Mouse (Mus musculus) leukemia stem cell, adult 10-12 weeks (primary cell): ENCODE data around the gene Gm10670. TPM values are rescaled to one million over a fixed set of nuclear protein-coding genes. Genes with fewer than 3 reads are reported as not detected.

Source experiments
- polyA plus RNA-seq: library from polyadenylated mRNA; stranded (reverse); fragments of >175 nt; gene quantifications from 2 replicates; pipeline ENCODE4 v1.2.3, GENCODE M21; 2012; ENCODE audit warnings: low replicate concordance

The Gm10670 gene
- polyA plus RNA-seq = not detected in 2 replicates

GRCm38 (mm10) chr7:20474825-20475224, at the start of gene Gm10670:
TSS of gene Gm10670 (minus strand) at chr7:20474925.

GRCm38 (mm10) chr7:20510434-20510833, 35.7 kb upstream of the Gm10670 start, which contains the start of gene Vmn1r103:
TSS of gene Vmn1r103 (minus strand) at chr7:20510534.

GRCm38 (mm10) chr7:20442493-20442892, 32.2 kb downstream of the Gm10670 start, which contains the start of gene Vmn1r101:
TSS of gene Vmn1r101 (minus strand) at chr7:20442593.

Other genes with a start within 250 kb of the Gm10670 start
- gene Gm4498, start 241.1 kb downstream of the Gm10670 start, polyA plus RNA-seq = not detected in 2 replicates
- gene Gm5890, start 212.1 kb downstream of the Gm10670 start, polyA plus RNA-seq = not detected in 2 replicates
- not detected in 2 replicates for gene Gm4133, start 140.9 kb downstream of the Gm10670 start, polyA plus RNA-seq
- not detected in 2 replicates for gene Gm5728, start 99.5 kb downstream of the Gm10670 start, polyA plus RNA-seq
- gene Vmn1r100, start 57.0 kb downstream of the Gm10670 start, polyA plus RNA-seq = not detected in 2 replicates
- not detected in 2 replicates for gene Vmn1r101, start 32.3 kb downstream of the Gm10670 start, polyA plus RNA-seq
- not detected in 2 replicates for gene Vmn1r103, start 35.6 kb upstream of the Gm10670 start, polyA plus RNA-seq
- not detected in 2 replicates for gene Vmn1r104, start 58.9 kb upstream of the Gm10670 start, polyA plus RNA-seq
- gene Gm5726, start 70.8 kb upstream of the Gm10670 start, polyA plus RNA-seq = not detected in 2 replicates
- gene Gm4141, start 101.3 kb upstream of the Gm10670 start, polyA plus RNA-seq = not detected in 2 replicates
- gene Gm4513, start 124.1 kb upstream of the Gm10670 start, polyA plus RNA-seq = not detected in 2 replicates
- gene Vmn1r107, start 194.0 kb upstream of the Gm10670 start, polyA plus RNA-seq = not detected in 2 replicates
- not detected in 2 replicates for gene Vmn1r111, start 228.3 kb upstream of the Gm10670 start, polyA plus RNA-seq